Mouse (Mus musculus) kidney, adult 2 months (tissue): ENCODE data around the gene Rbfox1.

Experiments used
- CTCF ChIP-seq: fragments of 200-500 bp; conservative IDR thresholded peaks from 2 replicates; pipeline ENCODE4 v1.5.1; 2011; ENCODE audit warnings: low read depth, mild to moderate bottlenecking, control low read depth, low read length, moderate library complexity, mixed read lengths; ENCODE audit not compliant: insufficient read depth, insufficient read length
- POLR2A ChIP-seq: fragments of 200-500 bp; IDR thresholded peaks from one replicate; pipeline ENCODE4 v1.6.1; 2011; ENCODE audit warnings: low read depth, low read length, control low read depth

DNA sequence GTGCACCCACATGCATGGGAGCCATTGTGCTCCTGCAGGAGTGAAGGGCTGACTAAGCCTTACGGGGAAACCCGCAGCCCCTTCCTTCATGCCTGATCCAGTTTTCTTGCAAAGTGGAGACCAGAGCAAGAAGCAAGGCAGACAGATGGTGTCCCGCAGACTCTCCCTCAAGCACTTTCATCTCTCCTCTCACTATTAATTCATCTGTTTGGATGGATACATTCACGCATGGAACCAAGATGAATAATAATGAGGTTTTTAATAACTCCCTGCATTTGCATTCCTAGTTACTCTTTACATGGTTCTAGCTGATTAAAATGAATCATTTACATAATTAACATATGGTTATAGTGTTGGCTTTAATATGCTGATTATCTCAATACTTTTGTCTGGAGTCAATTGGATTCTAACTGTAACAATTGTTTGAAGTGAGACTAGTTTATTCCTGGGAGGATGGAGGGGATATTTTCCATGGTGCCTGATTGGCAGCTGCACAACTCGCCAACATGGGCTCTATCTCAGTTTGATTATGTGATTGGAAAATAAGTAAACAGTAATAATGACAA lies 1221.4 kb downstream of the Rbfox1 start:
- TF ChIP-seq CTCF (no peak), POLR2A (no peak)
